9 mouse cellular contexts compared by ENCODE assay signal in genomic region chr11:70214191-70214855, GRCm38 (mm10). TPM values are rescaled to one million over a fixed set of nuclear protein-coding genes. Genes with fewer than 3 reads are reported as not detected.
A peak's percentile ranks its signal among the peaks of the same experiment; 100 is the strongest.
DNase-seq lines count a peak whose midpoint lies in the region; ATAC-seq and TF ChIP-seq lines count a peak whose summit lies in the region.
"Had no signal": no experiment of that assay in that cellular context is flagged by ENCODE, and none has a peak within 500 bp of the region (broad histone marks: within the 10 kb centered on the region; RNA-seq: fewer than 3 reads in every experiment).

No protein-coding gene starts in this region.

- H3K36me3 ChIP-seq in E14TG2a.4 (ENCODE audit: insufficient read depth, low read length) = peaks cover 28% of the 10 kb centered on the region
- H3K36me3 ChIP-seq in embryonic facial prominence, embryonic 13.5 days = peaks cover 10% of the 10 kb centered on the region
- H3K36me3 ChIP-seq in hindbrain, postnatal 0 days (ENCODE audit: insufficient read depth, low read length) = peaks cover 3% of the 10 kb centered on the region; the same call in 1 of the 2 replicates
- no peaks in the 10 kb centered on the region for H3K36me3 ChIP-seq in liver, embryonic 14.5 days (replicated peaks; ENCODE audit: control insufficient read depth, insufficient read depth, low read depth)

- ATAC-seq in embryonic facial prominence, embryonic 13.5 days (ENCODE audit: insufficient number of reproducible peaks, insufficient read depth, low FRiP score, low TSS enrichment, low read depth) = no peak
- peak; percentile 36 for ATAC-seq in hindbrain, postnatal 0 days
- no peak; the same call in 1 of the 2 replicates for ATAC-seq in liver, embryonic 14.5 days (ENCODE audit: insufficient read depth)

- peak overlapping the region; percentile 74 for H3K4me3 ChIP-seq in E14TG2a.4 (replicated peaks; ENCODE audit: low read length)
- H3K4me3 ChIP-seq in embryonic facial prominence, embryonic 13.5 days = peak overlapping the region; percentile 42
- peak overlapping the region; percentile 44 for H3K4me3 ChIP-seq in hindbrain, postnatal 0 days (ENCODE audit: low read length)
- peak overlapping the region in 1 of 2 experiments; percentile 0; a peak in 2 of 4 replicates for H3K4me3 ChIP-seq in liver, embryonic 14.5 days (ENCODE audit: insufficient read depth in 1 of 2, low read depth in 2 of 2, low read length in 2 of 2)

- H3K9ac ChIP-seq in embryonic facial prominence, embryonic 13.5 days = peak overlapping the region; percentile 70
- peak overlapping the region; percentile 54 for H3K9ac ChIP-seq in hindbrain, postnatal 0 days (replicated peaks; ENCODE audit: low read length)
- no peak overlapping the region for H3K9ac ChIP-seq in liver, embryonic 14.5 days (replicated peaks)

- no peak for TF ChIP-seq CTCF in E14TG2a.4 (conservative IDR thresholded peaks at IDR 0.05; ENCODE audit: low read length)
- TF ChIP-seq CTCF in hindbrain, postnatal 0 days (IDR thresholded peaks at IDR 0.05; ENCODE audit: low read depth) = no peak
- TF ChIP-seq CTCF in liver, embryonic 14.5 days (IDR thresholded peaks at IDR 0.05; ENCODE audit: low read depth) = no peak

- peak; percentile 61 for DNase-seq in adrenal gland, adult 2 months
- DNase-seq in adrenal gland, adult 8-10 months = no peak
- DNase-seq in hindbrain, postnatal 0 days (ENCODE audit: low spot score) = peak; percentile 26
- DNase-seq in liver, embryonic 14.5 days (ENCODE audit: low read depth in 3 of 3, low spot score in 3 of 3) = no peak
- no peak for DNase-seq in thymus, postnatal 4 days
- no peak for DNase-seq in gastrocnemius, postnatal 14 days

- H3K27ac ChIP-seq in embryonic facial prominence, embryonic 13.5 days = no peak overlapping the region
- no peak overlapping the region for H3K27ac ChIP-seq in hindbrain, postnatal 0 days
- H3K27ac ChIP-seq in liver, embryonic 14.5 days = no peak overlapping the region

- WGBS in embryonic facial prominence, embryonic 13.5 days = under 1% methylated on average over 46 of the region's 46 CpGs
- WGBS in hindbrain, postnatal 0 days = 1% methylated on average over 46 of the region's 46 CpGs
- WGBS in liver, embryonic 14.5 days (ENCODE audit: insufficient replicate concordance) = 2% methylated on average over 46 of the region's 46 CpGs

- peak overlapping the region; percentile 76 for H3K4me2 ChIP-seq in embryonic facial prominence, embryonic 13.5 days
- H3K4me2 ChIP-seq in hindbrain, postnatal 0 days (ENCODE audit: low read depth, low read length) = peak overlapping the region; percentile 77
- H3K4me2 ChIP-seq in liver, embryonic 14.5 days (ENCODE audit: low read depth) = peak overlapping the region; percentile 43

- H3K27me3 ChIP-seq in E14TG2a.4 (ENCODE audit: insufficient read depth, low read length) = peaks cover 70% of the 10 kb centered on the region
- peaks cover 67% of the 10 kb centered on the region for H3K27me3 ChIP-seq in embryonic facial prominence, embryonic 13.5 days
- H3K27me3 ChIP-seq in hindbrain, postnatal 0 days (ENCODE audit: insufficient read depth, low read length) = no peaks in the 10 kb centered on the region
- H3K27me3 ChIP-seq in liver, embryonic 14.5 days (ENCODE audit: control insufficient read depth, insufficient read depth, low read length) = peaks cover 44% of the 10 kb centered on the region

- H3K4me1 ChIP-seq in E14TG2a.4 (replicated peaks; ENCODE audit: low read depth, low read length) = peaks cover 47% of the 10 kb centered on the region
- H3K4me1 ChIP-seq in embryonic facial prominence, embryonic 13.5 days = peaks cover 29% of the 10 kb centered on the region
- H3K4me1 ChIP-seq in hindbrain, postnatal 0 days (ENCODE audit: insufficient read depth, low read length) = peaks cover 17% of the 10 kb centered on the region; the same call in 1 of the 2 replicates
- peaks cover 2% of the 10 kb centered on the region in 2 experiments for H3K4me1 ChIP-seq in liver, embryonic 14.5 days (replicated peaks; ENCODE audit: control insufficient read depth in 2 of 2, insufficient read depth in 2 of 2, low read length in 1 of 2)

- H3K9me3 ChIP-seq in E14TG2a.4 (ENCODE audit: low read length) = no peaks in the 10 kb centered on the region
- H3K9me3 ChIP-seq in embryonic facial prominence, embryonic 13.5 days = no peaks in the 10 kb centered on the region
- H3K9me3 ChIP-seq in hindbrain, postnatal 0 days (ENCODE audit: low read length) = no peaks in the 10 kb centered on the region
- H3K9me3 ChIP-seq in liver, embryonic 14.5 days (ENCODE audit: control insufficient read depth, low read length) = no peaks in the 10 kb centered on the region

- TF ChIP-seq EP300 in liver, embryonic 14.5 days (IDR thresholded peaks at IDR 0.05; ENCODE audit: low read depth) = no peak

- intact Hi-C loops in gastrocnemius, postnatal 14 days (cut with DNase I; ENCODE audit: low total_unique reads) = loop anchor here (5.0 kb wide), 1 partner anchor 137 kb away; no protein-coding TSS in a partner anchor

RNA-seq across cellular contexts. Expression of gene Slc16a11, which starts 1.8 kb away (rescaled TPM):
- under 1 TPM in 1 of 2 experiments, not detected in 1; 0.73 TPM for total RNA-seq in adrenal gland, adult 2 months (2021)
- 0.68 and 2.4 TPM in 2 replicates for polyA plus RNA-seq in adrenal gland, adult 2 months (2012; rRNA removed)
- total RNA-seq in adrenal gland, adult 8-10 months (2022) = 1 to 10 TPM in 2 of 4 experiments, under 1 TPM in 2; 0.23 to 2.0 (median 0.86) TPM
- 1.9 and 3.5 TPM in 2 replicates for polyA plus RNA-seq in embryonic facial prominence, embryonic 13.5 days (2015; fragmentation: Nextera tagmentation; extraction: Ambion mirVana)
- 13.4 and 23.7 TPM in 2 replicates for total RNA-seq in hindbrain, postnatal 0 days (2014; rRNA removed)
- 12.9 and 14.3 TPM in 2 replicates for polyA plus RNA-seq in hindbrain, postnatal 0 days (2015; fragmentation: Nextera tagmentation; extraction: Ambion mirVana)
- 0.52 and 0.79 TPM in 2 replicates for polyA plus RNA-seq in liver, embryonic 14.5 days (2012; rRNA removed)
- polyA plus RNA-seq in liver, embryonic 14.5 days (2014; fragmentation: Nextera tagmentation; extraction: Ambion mirVana) = 0.47 TPM in 2 replicates
- total RNA-seq in gastrocnemius, postnatal 14 days (2021) = under 1 TPM in 1 of 2 experiments, not detected in 1; 0.22 TPM

RNA-seq across cellular contexts. Expression of gene Slc16a13, which starts 6.5 kb away (rescaled TPM):
- 1 to 10 TPM; 2.7 to 3.7 TPM for total RNA-seq in adrenal gland, adult 2 months (2021)
- 5.0 and 5.6 TPM in 2 replicates for polyA plus RNA-seq in adrenal gland, adult 2 months (2012; rRNA removed)
- total RNA-seq in adrenal gland, adult 8-10 months (2022) = 1 to 10 TPM; 4.4 to 9.4 (median 6.6) TPM
- polyA plus RNA-seq in embryonic facial prominence, embryonic 13.5 days (2015; fragmentation: Nextera tagmentation; extraction: Ambion mirVana) = 9.8 and 13.0 TPM in 2 replicates
- total RNA-seq in hindbrain, postnatal 0 days (2014; rRNA removed) = 15.3 and 17.2 TPM in 2 replicates
- 9.4 and 10.8 TPM in 2 replicates for polyA plus RNA-seq in hindbrain, postnatal 0 days (2015; fragmentation: Nextera tagmentation; extraction: Ambion mirVana)
- polyA plus RNA-seq in liver, embryonic 14.5 days (2012; rRNA removed) = 2.9 and 3.2 TPM in 2 replicates
- 3.8 and 4.4 TPM in 2 replicates for polyA plus RNA-seq in liver, embryonic 14.5 days (2014; fragmentation: Nextera tagmentation; extraction: Ambion mirVana)
- total RNA-seq in gastrocnemius, postnatal 14 days (2021) = 1 to 10 TPM in 1 of 2 experiments, under 1 TPM in 1; 0.53 to 1.5 TPM

RNA-seq across cellular contexts. Expression of gene Bcl6b, which starts 15.3 kb away (rescaled TPM):
- 10 to 100 TPM in 1 of 2 experiments, 1 to 10 TPM in 1; 8.6 to 11.3 TPM for total RNA-seq in adrenal gland, adult 2 months (2021)
- 25.3 and 27.8 TPM in 2 replicates for polyA plus RNA-seq in adrenal gland, adult 2 months (2012; rRNA removed)
- total RNA-seq in adrenal gland, adult 8-10 months (2022) = 10 to 100 TPM in 2 of 4 experiments, 1 to 10 TPM in 2; 6.4 to 25.1 (median 10.5) TPM
- polyA plus RNA-seq in embryonic facial prominence, embryonic 13.5 days (2015; fragmentation: Nextera tagmentation; extraction: Ambion mirVana) = 11.1 and 11.3 TPM in 2 replicates
- total RNA-seq in hindbrain, postnatal 0 days (2014; rRNA removed) = 4.9 and 5.0 TPM in 2 replicates
- 2.4 and 2.7 TPM in 2 replicates for polyA plus RNA-seq in hindbrain, postnatal 0 days (2015; fragmentation: Nextera tagmentation; extraction: Ambion mirVana)
- 1.0 TPM in 2 replicates for polyA plus RNA-seq in liver, embryonic 14.5 days (2012; rRNA removed)
- 1.0 and 2.5 TPM in 2 replicates for polyA plus RNA-seq in liver, embryonic 14.5 days (2014; fragmentation: Nextera tagmentation; extraction: Ambion mirVana)
- total RNA-seq in gastrocnemius, postnatal 14 days (2021) = 10 to 100 TPM; 12.4 to 13.7 TPM
- total RNA-seq: neutrophil, adult 5-6 weeks had no signal

RNA-seq across cellular contexts. Expression of gene 0610010K14Rik, which starts 23.4 kb away (rescaled TPM):
- total RNA-seq in adrenal gland, adult 2 months (2021) = 10 to 100 TPM; 44.7 to 52.1 TPM
- polyA plus RNA-seq in adrenal gland, adult 2 months (2012; rRNA removed) = 54.7 and 56.2 TPM in 2 replicates
- total RNA-seq in adrenal gland, adult 8-10 months (2022) = 10 to 100 TPM; 38.2 to 52.6 (median 44.5) TPM
- polyA plus RNA-seq in embryonic facial prominence, embryonic 13.5 days (2015; fragmentation: Nextera tagmentation; extraction: Ambion mirVana) = 188 and 200 TPM in 2 replicates
- total RNA-seq in hindbrain, postnatal 0 days (2014; rRNA removed) = 61.6 and 96.0 TPM in 2 replicates
- polyA plus RNA-seq in hindbrain, postnatal 0 days (2015; fragmentation: Nextera tagmentation; extraction: Ambion mirVana) = 172 and 185 TPM in 2 replicates
- polyA plus RNA-seq in liver, embryonic 14.5 days (2012; rRNA removed) = 53.3 and 56.1 TPM in 2 replicates
- 78.4 and 79.8 TPM in 2 replicates for polyA plus RNA-seq in liver, embryonic 14.5 days (2014; fragmentation: Nextera tagmentation; extraction: Ambion mirVana)
- 10 to 100 TPM; 29.7 to 37.4 TPM for total RNA-seq in gastrocnemius, postnatal 14 days (2021)

RNA-seq across cellular contexts. Expression of gene Gm21988, which starts 25.3 kb away (rescaled TPM):
- 1 to 10 TPM; 3.2 to 6.2 TPM for total RNA-seq in adrenal gland, adult 2 months (2021)
- 6.9 and 7.8 TPM in 2 replicates for polyA plus RNA-seq in adrenal gland, adult 2 months (2012; rRNA removed)
- 1 to 10 TPM; 3.9 to 6.7 (median 5.3) TPM for total RNA-seq in adrenal gland, adult 8-10 months (2022)
- polyA plus RNA-seq in embryonic facial prominence, embryonic 13.5 days (2015; fragmentation: Nextera tagmentation; extraction: Ambion mirVana) = 11.7 and 13.9 TPM in 2 replicates
- total RNA-seq in hindbrain, postnatal 0 days (2014; rRNA removed) = 1.9 and 2.8 TPM in 2 replicates
- polyA plus RNA-seq in hindbrain, postnatal 0 days (2015; fragmentation: Nextera tagmentation; extraction: Ambion mirVana) = 14.2 and 15.2 TPM in 2 replicates
- polyA plus RNA-seq in liver, embryonic 14.5 days (2012; rRNA removed) = 4.5 and 4.8 TPM in 2 replicates
- 4.2 and 4.4 TPM in 2 replicates for polyA plus RNA-seq in liver, embryonic 14.5 days (2014; fragmentation: Nextera tagmentation; extraction: Ambion mirVana)
- 1 to 10 TPM; 2.6 to 2.7 TPM for total RNA-seq in gastrocnemius, postnatal 14 days (2021)

Comparison
In these comparisons a context has a peak if more than half of its experiments do, and no peak if none do; other contexts are left out.
1. DNase-seq: peak in adrenal gland, adult 2 months (single experiment) and hindbrain, postnatal 0 days (single experiment); none in adrenal gland, adult 8-10 months (single experiment), liver, embryonic 14.5 days (0 of 3), thymus, postnatal 4 days (single experiment) and gastrocnemius, postnatal 14 days (single experiment).
2. Peak in every context shown above with its lines, with median percentiles within 50 percentile points of each other: H3K4me2 ChIP-seq.